Mouse (Mus musculus) intestine, postnatal 0 days (tissue): ENCODE measurements around the gene Hnrnpa1. TPM values are rescaled to one million over a fixed set of nuclear protein-coding genes. Genes with fewer than 3 reads are reported as not detected.
A peak's percentile ranks its signal among the peaks of the same experiment; 100 is the strongest.

Experiments used
- ATAC-seq: fragments of 200-750 bp; cut with Nextera tagmentation; 2 replicates; pipeline ENCODE4 v1.8.0; 2017; ENCODE audit warnings: mild to moderate bottlenecking, moderate TSS enrichment, moderate library complexity
- H3K27ac ChIP-seq: fragments of 300-500 bp; sonication (generic); 2 replicates; pipeline ENCODE4 v1.5.1; 2014; ENCODE audit warnings: mild to moderate bottlenecking, low read depth, low read length, moderate library complexity
- H3K27me3 ChIP-seq: fragments of 300-500 bp; sonication (generic); replicated peaks from 2 replicates; pipeline ENCODE4 v1.6.1; 2014; ENCODE audit warnings: low read length, mixed read lengths; ENCODE audit not compliant: control insufficient read depth, insufficient read depth
- H3K36me3 ChIP-seq: fragments of 300-500 bp; sonication (generic); 2 replicates; pipeline ENCODE4 v1.6.1; 2014; ENCODE audit warnings: mild to moderate bottlenecking, moderate library complexity; ENCODE audit not compliant: control insufficient read depth, insufficient read depth
- H3K4me1 ChIP-seq: fragments of 300-500 bp; sonication (generic); replicated peaks from 2 replicates; pipeline ENCODE4 v1.6.1; 2014; ENCODE audit warnings: antibody characterized with exemption, low read length, mixed read lengths; ENCODE audit not compliant: control insufficient read depth, insufficient read depth
- H3K4me2 ChIP-seq: fragments of 300-500 bp; sonication (generic); replicated peaks from 2 replicates; pipeline ENCODE4 v1.6.1; 2014; ENCODE audit warnings: low read depth, mild to moderate bottlenecking, moderate library complexity
- H3K4me3 ChIP-seq: fragments of 300-500 bp; sonication (generic); 2 replicates; pipeline ENCODE4 v1.5.1; 2014; ENCODE audit warnings: low read depth, low read length
- H3K9ac ChIP-seq: fragments of 300-500 bp; sonication (generic); 2 replicates; pipeline ENCODE4 v1.6.1; 2014; ENCODE audit warnings: mild to moderate bottlenecking, low read depth, low read length
- H3K9me3 ChIP-seq: fragments of 300-500 bp; sonication (generic); 2 replicates; pipeline ENCODE4 v1.6.1; 2016; ENCODE audit warnings: mixed run types; ENCODE audit not compliant: control insufficient read depth
- CTCF ChIP-seq: sonication (generic); IDR thresholded peaks from 2 replicates; pipeline ENCODE4 v1.5.1; 2016; ENCODE audit warnings: low read depth, mild to moderate bottlenecking, control low read depth, antibody characterized with exemption, moderate library complexity
- WGBS: fragments of 180-500 bp; shearing (Covaris S2); extraction: QIAGEN DNeasy Blood & Tissue Kit; methylation state at CpG from one replicate; pipeline ENCODE4 v1.1.7; 2014; 5-methylcytosine and 5-hydroxymethylcytosine counted together
- polyA plus RNA-seq: library from polyadenylated mRNA; unstranded; fragments of >200 nt; fragmentation: Nextera tagmentation; extraction: Ambion mirVana; gene quantifications from 2 replicates; pipeline ENCODE4 v1.2.1, GENCODE M21; 2015

Hnrnpa1 gene
- polyA plus RNA-seq, 1 experiment from 2014 or later = 219 TPM

DNA sequence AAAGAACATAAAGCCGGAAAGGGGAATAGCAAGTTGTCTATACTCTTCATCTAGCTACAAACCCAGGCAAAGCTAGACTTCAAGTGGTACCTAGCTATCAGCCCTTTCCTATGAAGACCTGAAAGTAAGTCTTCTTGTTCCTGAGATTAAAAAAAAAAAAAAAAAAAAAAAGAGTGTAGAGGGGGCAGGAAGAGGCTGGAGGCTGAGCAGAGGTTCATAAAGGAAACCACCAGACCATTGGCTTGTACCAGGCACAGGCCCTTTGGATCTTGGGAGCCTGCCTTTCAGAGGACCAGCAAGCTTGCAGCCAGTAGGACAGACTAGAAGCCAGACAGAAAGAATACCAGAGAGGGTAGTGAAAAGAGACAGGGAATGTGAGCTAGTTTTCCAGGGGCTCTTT, 13.1 kb downstream of the Hnrnpa1 start:
- Histone ChIP-seq H3K4me1 (0 out of 2 replicates have a peak, but pooled peaks cover 5% of the 10 kb centered on the region), H3K9ac (no peak overlapping the region), H3K27ac (no peak overlapping the region), H3K27me3 (no peaks in the 10 kb centered on the region), H3K4me3 (no peak overlapping the region), H3K9me3 (no peaks in the 10 kb centered on the region), H3K36me3 (peaks cover 7% of the 10 kb centered on the region), H3K4me2 (no peak overlapping the region)
- ATAC-seq = no peak
- 97% methylated on average over 1 of the region's 1 CpGs for WGBS
- TF ChIP-seq CTCF = no peak

DNA sequence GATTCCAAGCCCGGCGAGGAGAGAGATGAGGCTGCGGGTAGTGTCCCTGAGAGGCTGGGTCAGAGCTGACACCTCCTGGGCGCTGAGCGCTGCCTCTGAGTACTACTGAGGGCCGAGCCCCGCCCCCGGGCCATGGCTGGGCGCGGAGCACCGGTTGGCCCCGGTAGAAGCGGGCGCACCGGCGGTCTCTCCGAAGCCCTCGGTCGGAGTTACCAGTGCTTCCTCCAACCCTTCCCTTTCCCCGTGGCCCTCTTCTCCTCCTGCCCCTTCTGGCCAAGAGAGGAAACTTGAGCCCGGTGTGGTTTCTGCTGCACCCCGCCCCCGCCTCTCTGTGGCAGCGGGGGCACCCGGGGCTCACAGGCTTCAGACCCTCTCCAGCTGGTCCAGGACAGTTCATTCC, 14.9 kb downstream of the Hnrnpa1 start:
- Histone ChIP-seq H3K9me3 (no peaks in the 10 kb centered on the region), H3K9ac (peak overlapping the region; percentile 41; the same call in 1 of the 2 replicates), H3K4me3 (peak overlapping the region; percentile 41), H3K27ac (no peak overlapping the region), H3K4me1 (0 out of 2 replicates have a peak, but pooled peaks cover 6% of the 10 kb centered on the region), H3K4me2 (peak overlapping the region; percentile 92), H3K36me3 (no peaks in the 10 kb centered on the region), H3K27me3 (no peaks in the 10 kb centered on the region)
- WGBS = 2% methylated on average over 24 of the region's 25 CpGs
- peak; percentile 56 for TF ChIP-seq CTCF
- ATAC-seq = peak; percentile 37

DNA sequence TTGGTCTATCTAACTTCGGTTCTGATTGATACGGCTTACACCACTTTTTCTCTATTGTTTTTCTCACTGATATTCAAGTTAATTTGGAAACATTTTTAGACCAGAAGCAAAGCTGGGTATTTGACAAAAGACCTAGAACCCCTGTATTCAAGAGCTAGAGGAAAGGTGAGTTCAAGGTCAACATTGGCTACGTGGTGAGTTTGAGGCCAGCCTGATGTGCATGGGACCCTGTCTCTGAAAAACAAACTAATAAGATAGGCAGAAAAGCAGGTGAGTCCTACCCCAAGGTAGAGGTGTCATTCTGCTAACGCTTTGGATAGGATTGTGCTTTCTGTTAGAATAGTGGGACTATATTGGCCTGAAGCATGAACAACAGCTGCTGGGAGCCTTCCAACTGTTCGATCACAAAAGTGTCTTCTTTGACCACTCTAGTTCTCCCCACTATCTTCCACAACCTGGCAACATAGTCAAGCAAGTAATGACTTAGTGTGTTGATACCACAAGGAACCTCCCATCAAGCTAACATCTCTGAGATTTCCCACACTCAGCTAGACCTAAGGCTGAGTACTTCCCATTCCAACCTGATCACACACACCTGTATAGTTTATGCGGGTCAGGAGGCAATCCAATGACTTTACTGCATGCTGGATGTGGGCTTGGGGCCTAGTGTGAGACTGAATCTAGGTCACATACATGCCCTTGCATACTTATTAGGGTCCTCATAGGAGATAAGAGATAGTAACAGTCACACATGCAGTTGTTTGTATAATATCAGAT, 16.2 kb downstream of the Hnrnpa1 start:
- Histone ChIP-seq H3K27ac (no peak overlapping the region), H3K4me2 (no peak overlapping the region), H3K27me3 (no peaks in the 10 kb centered on the region), H3K9me3 (no peaks in the 10 kb centered on the region), H3K4me3 (no peak overlapping the region), H3K36me3 (no peaks in the 10 kb centered on the region), H3K4me1 (0 out of 2 replicates have a peak, but pooled peaks cover 6% of the 10 kb centered on the region), H3K9ac (no peak overlapping the region)
- no peak for ATAC-seq
- 83% methylated on average over 6 of the region's 6 CpGs for WGBS
- no peak for TF ChIP-seq CTCF

DNA sequence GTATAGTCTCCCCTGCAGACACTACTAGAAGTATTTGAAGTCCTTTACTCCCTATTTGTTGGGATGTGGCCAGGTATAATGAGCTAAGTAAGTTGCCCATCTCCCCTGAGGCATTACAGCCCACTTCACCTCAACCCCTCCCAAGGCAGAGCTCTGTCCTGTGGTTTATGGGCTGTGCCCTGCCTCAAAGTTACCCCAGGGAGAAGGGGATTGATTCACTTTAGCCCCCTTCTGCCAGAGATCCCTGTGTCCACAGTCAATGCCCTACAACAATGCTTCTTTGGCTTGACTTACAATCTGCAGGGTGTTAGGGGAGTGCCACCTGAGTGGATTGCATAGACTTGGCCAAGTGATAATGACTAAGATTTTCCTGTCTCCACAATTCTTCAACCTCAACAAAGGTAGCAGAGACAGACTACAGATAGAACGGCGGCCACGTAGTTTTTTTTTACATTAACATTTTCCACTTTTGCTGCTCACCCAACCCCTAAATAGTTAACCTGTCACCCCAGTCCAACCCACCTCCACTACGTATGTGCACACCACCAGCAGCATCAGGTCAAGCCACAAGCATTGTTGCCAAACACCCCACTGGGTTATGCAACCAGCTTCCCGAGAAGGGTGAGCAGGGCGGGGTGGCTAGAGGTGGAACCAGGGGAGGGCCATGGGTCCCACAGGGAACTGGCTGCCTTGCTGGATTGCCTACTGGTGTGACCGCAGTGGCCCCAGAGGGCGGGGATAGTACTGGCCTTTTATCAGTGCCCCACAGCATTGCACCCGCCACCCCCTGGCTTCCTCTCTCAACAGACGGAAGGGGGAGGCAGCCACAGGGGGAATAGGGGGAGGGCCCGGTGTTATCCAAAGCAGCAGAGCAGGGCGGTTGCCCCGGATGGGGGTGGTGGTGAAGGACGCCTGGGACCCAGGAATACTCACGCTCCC, 17.8 kb downstream of the Hnrnpa1 start, which contains the start of gene Nfe2:
Gene Nfe2, minus strand, starts transcription at position 614 of the 939 bp plus-strand sequence.
- H3K4me3 ChIP-seq = peak within 1 kb of the TSS; percentile 11; the same call in 1 of the 2 replicates
- 7% methylated on average over 15 of the region's 15 CpGs for WGBS
- H3K9me3 ChIP-seq = no peaks in the 10 kb centered on the region
- H3K9ac ChIP-seq = peak within 1 kb of the TSS; percentile 2; the same call in 1 of the 2 replicates
- H3K4me1 ChIP-seq = 0 out of 2 replicates have a peak, but pooled peaks cover 6% of the 10 kb centered on the region
- peak; percentile 30; the same call in 1 of the 2 replicates for TF ChIP-seq CTCF
- ATAC-seq = peak; percentile 93
- peak within 1 kb of the TSS; percentile 28; the same call in 1 of the 2 replicates for H3K27ac ChIP-seq
- H3K4me2 ChIP-seq = peak within 1 kb of the TSS; percentile 63
- H3K36me3 ChIP-seq = no peaks in the 10 kb centered on the region
- no peaks in the 10 kb centered on the region for H3K27me3 ChIP-seq

DNA sequence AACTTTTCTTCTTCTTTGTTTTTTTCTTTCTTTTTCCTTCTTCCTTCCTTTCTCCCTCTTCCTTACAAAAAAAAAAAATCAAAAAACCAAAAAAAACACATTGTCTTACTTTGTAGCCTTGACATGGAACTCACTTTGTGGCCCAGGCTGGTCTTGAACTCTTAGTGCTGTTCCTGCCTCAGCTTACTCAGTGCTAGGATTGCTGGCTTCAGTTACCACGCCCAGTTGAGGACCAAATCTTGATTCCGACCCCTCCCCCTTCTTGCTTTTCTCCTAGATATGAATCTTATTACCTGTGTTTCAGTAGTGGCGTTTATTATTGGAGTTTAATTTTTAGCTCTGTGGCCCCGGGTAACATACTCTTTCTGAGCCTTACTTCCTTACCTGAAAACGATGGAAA, 18.9 kb downstream of the Hnrnpa1 start:
- H3K4me2 ChIP-seq = no peak overlapping the region
- ATAC-seq = no peak
- no peaks in the 10 kb centered on the region for H3K36me3 ChIP-seq
- H3K4me3 ChIP-seq = no peak overlapping the region
- H3K9me3 ChIP-seq = no peaks in the 10 kb centered on the region
- H3K27me3 ChIP-seq = no peaks in the 10 kb centered on the region
- no peak for TF ChIP-seq CTCF
- no peak overlapping the region for H3K9ac ChIP-seq
- no peak overlapping the region for H3K27ac ChIP-seq
- 0 out of 2 replicates have a peak, but pooled peaks cover 6% of the 10 kb centered on the region for H3K4me1 ChIP-seq
- WGBS = 75% methylated on average over 5 of the region's 5 CpGs

DNA sequence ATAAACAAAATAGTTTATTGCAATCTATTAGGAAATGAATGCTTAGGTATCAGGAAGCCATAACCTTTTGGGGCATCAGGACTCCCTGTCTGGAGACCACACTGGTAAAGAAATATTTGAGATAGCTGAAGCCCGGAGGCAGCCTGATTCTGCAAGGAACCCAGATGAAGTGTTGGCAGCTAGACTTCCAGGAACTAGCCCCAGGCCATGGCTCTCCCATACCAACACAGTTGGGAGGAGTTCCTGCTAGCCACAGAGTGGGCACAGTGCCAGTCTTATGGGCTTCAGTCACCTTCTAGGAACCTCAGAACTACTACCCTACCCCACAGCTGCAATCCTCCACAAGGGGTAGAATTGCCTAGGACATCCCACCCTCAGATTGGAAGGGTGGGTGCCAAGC, 19.8 kb downstream of the Hnrnpa1 start:
- Histone ChIP-seq H3K27me3 (no peaks in the 10 kb centered on the region), H3K4me3 (no peak overlapping the region), H3K4me2 (no peak overlapping the region), H3K36me3 (no peaks in the 10 kb centered on the region), H3K4me1 (0 out of 2 replicates have a peak, but pooled peaks cover 6% of the 10 kb centered on the region), H3K9ac (no peak overlapping the region), H3K9me3 (no peaks in the 10 kb centered on the region), H3K27ac (no peak overlapping the region)
- TF ChIP-seq CTCF = no peak
- 69% methylated on average over 1 of the region's 1 CpGs for WGBS
- ATAC-seq = no peak
